Mouse (Mus musculus) ES-Bruce4 (cell line): ENCODE data around the gene Strada. TPM values are rescaled to one million over a fixed set of nuclear protein-coding genes. Genes with fewer than 3 reads are reported as not detected.

ENCODE experiments used
- H3K27ac ChIP-seq: 2 replicates; pipeline ENCODE4 v1.5.1; 2012; ENCODE audit warnings: low read length, inconsistent platforms; ENCODE audit not compliant: insufficient read depth
- H3K27me3 ChIP-seq: 2 replicates; pipeline ENCODE4 v1.6.1; 2012; ENCODE audit warnings: mild to moderate bottlenecking, low read length, inconsistent platforms; ENCODE audit not compliant: control insufficient read depth, poor library complexity, insufficient read depth, severe bottlenecking
- H3K36me3 ChIP-seq: 2 replicates; pipeline ENCODE4 v1.6.1; 2012; ENCODE audit warnings: inconsistent platforms, mild to moderate bottlenecking, low read length, moderate library complexity; ENCODE audit not compliant: control insufficient read depth, poor library complexity, insufficient read depth, severe bottlenecking
- H3K4me1 ChIP-seq: one replicate; pipeline ENCODE4 v1.8.1; 2011; ENCODE audit warnings: low read length; ENCODE audit not compliant: control insufficient read depth, insufficient read depth
- H3K4me3 ChIP-seq: 2 replicates; pipeline ENCODE4 v1.5.1; 2011; ENCODE audit warnings: low read depth, mild to moderate bottlenecking, low read length
- H3K9ac ChIP-seq: 2 replicates; pipeline ENCODE4 v1.6.1; 2012; ENCODE audit warnings: low read depth, mild to moderate bottlenecking, inconsistent platforms; ENCODE audit not compliant: poor library complexity, severe bottlenecking
- H3K9me3 ChIP-seq: replicated peaks from 2 replicates; pipeline ENCODE4 v1.6.1; 2012; ENCODE audit warnings: mild to moderate bottlenecking, low read length, inconsistent platforms; ENCODE audit not compliant: control insufficient read depth, poor library complexity, insufficient read depth, severe bottlenecking
- CTCF ChIP-seq: IDR thresholded peaks from one replicate; pipeline ENCODE4 v1.8.1; 2011; ENCODE audit warnings: low read depth, low read length
- EP300 ChIP-seq: IDR thresholded peaks from 2 replicates; pipeline ENCODE4 v1.6.1; 2011; ENCODE audit warnings: low read depth, low read length; ENCODE audit not compliant: insufficient read depth
- POLR2A ChIP-seq: IDR thresholded peaks from one replicate; pipeline ENCODE4 v1.8.1; 2011; ENCODE audit warnings: low read length; ENCODE audit not compliant: insufficient read depth
- polyA plus RNA-seq: library from polyadenylated mRNA; stranded (reverse); fragments of >200 nt; gene quantifications from 2 replicates; pipeline ENCODE4 v1.2.4, GENCODE M21; 2011; ENCODE audit warnings: low read depth; ENCODE audit not compliant: missing spikeins, insufficient read depth, insufficient read length

Strada gene
- polyA plus RNA-seq, 1 experiment, result 34.2 TPM

- H3K36me3 ChIP-seq, result peaks cover 21% of the 10 kb centered on the region
Observed at GRCm38 (mm10) chr11:106122736-106123135, 79.2 kb downstream of the Strada start.

GRCm38 (mm10) chr11:106122221-106122620 lies 79.7 kb downstream of the Strada start:
- no peaks in the 10 kb centered on the region for H3K4me1 ChIP-seq
- H3K27me3 ChIP-seq, result no peaks in the 10 kb centered on the region
- TF ChIP-seq EP300 (no peak), CTCF (no peak), POLR2A (no peak)
- no peak overlapping the region for H3K27ac ChIP-seq
- no peak overlapping the region for H3K9ac ChIP-seq
- H3K36me3 ChIP-seq, result peaks cover 23% of the 10 kb centered on the region
- no peak overlapping the region for H3K4me3 ChIP-seq
- H3K9me3 ChIP-seq, result no peaks in the 10 kb centered on the region

More at GRCm38 (mm10) chr11:106122736-106123135, 79.2 kb downstream of the Strada start:
- H3K4me3 ChIP-seq, result no peak overlapping the region
- H3K4me1 ChIP-seq, result no peaks in the 10 kb centered on the region
- no peaks in the 10 kb centered on the region for H3K27me3 ChIP-seq
- no peak overlapping the region for H3K27ac ChIP-seq
- TF ChIP-seq EP300 (no peak), CTCF (no peak), POLR2A (no peak)
- no peaks in the 10 kb centered on the region for H3K9me3 ChIP-seq
- no peak overlapping the region for H3K9ac ChIP-seq

Other genes with a start within 250 kb of the Strada start
- 21.4 TPM in 2 replicates for gene Cyb561, start 248.8 kb downstream of the Strada start, polyA plus RNA-seq
- 0.18 TPM in 1 of 2 replicates, not detected in the other for gene Ace, start 234.2 kb downstream of the Strada start, polyA plus RNA-seq
- not detected in 2 replicates for gene Ace3, start 207.5 kb downstream of the Strada start, polyA plus RNA-seq
- gene Kcnh6, start 194.0 kb downstream of the Strada start, polyA plus RNA-seq, result 0.21 and 0.68 TPM in 2 replicates
- 48.9 TPM in 2 replicates for gene Dcaf7, start 165.3 kb downstream of the Strada start, polyA plus RNA-seq
- gene Taco1, start 136.1 kb downstream of the Strada start, polyA plus RNA-seq, result 9.8 and 11.6 TPM in 2 replicates
- 44.6 and 46.1 TPM in 2 replicates for gene Map3k3, start 117.6 kb downstream of the Strada start, polyA plus RNA-seq
- gene Gm10840, start 41.3 kb downstream of the Strada start, polyA plus RNA-seq, result not detected in 2 replicates
- 53.7 and 57.2 TPM in 2 replicates for gene Limd2, start 41.3 kb downstream of the Strada start, polyA plus RNA-seq
- gene Ccdc47, start 14.2 kb upstream of the Strada start, polyA plus RNA-seq, result 93.2 and 119 TPM in 2 replicates
- gene Ddx42, start 14.8 kb upstream of the Strada start, polyA plus RNA-seq, result 73.2 and 75.4 TPM in 2 replicates
- gene Ftsj3, start 53.9 kb upstream of the Strada start, polyA plus RNA-seq, result 139 and 156 TPM in 2 replicates
- gene Psmc5, start 54.0 kb upstream of the Strada start, polyA plus RNA-seq, result 170 and 188 TPM in 2 replicates
- 75.6 and 78.1 TPM in 2 replicates for gene Smarcd2, start 70.8 kb upstream of the Strada start, polyA plus RNA-seq
- 0.44 and 0.45 TPM in 2 replicates for gene Tcam1, start 74.5 kb upstream of the Strada start, polyA plus RNA-seq
- gene Gh, start 99.7 kb upstream of the Strada start, polyA plus RNA-seq, result not detected in 2 replicates
- 0.75 and 1.5 TPM in 2 replicates for gene Cd79b, start 112.6 kb upstream of the Strada start, polyA plus RNA-seq
- not detected in 2 replicates for gene Scn4a, start 151.1 kb upstream of the Strada start, polyA plus RNA-seq
- not detected in 2 replicates for gene Prr29, start 163.3 kb upstream of the Strada start, polyA plus RNA-seq
- gene Icam2, start 185.9 kb upstream of the Strada start, polyA plus RNA-seq, result not detected in 2 replicates